Comparison of ENCODE assay signal across 9 mouse cellular contexts in the genomic region with DNA sequence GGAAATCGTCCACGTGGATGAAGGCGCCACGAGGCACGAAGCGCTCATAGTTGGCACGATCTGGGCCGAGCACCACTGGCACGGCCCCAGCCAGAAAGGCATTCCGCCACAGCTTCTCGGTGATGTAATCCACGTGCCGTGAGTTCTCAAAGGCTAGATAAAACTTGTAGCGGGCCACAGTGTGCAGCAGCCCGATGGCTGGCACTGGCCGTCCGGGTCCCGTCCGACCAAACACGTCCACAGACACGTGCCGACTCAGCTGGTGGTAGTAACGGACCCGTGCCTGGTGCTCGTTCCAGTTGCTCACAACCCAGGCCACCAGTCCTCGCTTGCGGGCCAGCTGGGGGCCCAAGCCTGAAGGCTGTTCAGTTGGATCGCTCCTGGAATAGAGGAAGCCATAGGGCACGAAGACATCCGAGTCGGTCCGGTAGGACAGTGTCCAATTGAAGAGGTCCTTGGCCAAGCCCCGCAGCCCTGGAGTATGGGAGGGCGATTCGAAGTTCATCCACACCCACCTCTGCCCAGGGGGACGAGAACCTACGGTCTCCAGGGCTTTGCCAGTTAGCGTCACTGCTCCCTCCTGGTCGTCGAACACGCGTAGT. TPM values are rescaled to one million over a fixed set of nuclear protein-coding genes. Genes with fewer than 3 reads are reported as not detected.
DNase-seq lines count a peak whose midpoint lies in the region; ATAC-seq and TF ChIP-seq lines count a peak whose summit lies in the region.
"Had no signal": no experiment of that assay in that cellular context is flagged by ENCODE, and none has a peak within 500 bp of the region (broad histone marks: within the 10 kb centered on the region; RNA-seq: fewer than 3 reads in every experiment).

No protein-coding gene starts in this region.

- no peak; the same call in 1 of the 2 replicates for ATAC-seq in heart, embryonic 11.5 days (replicated peaks; ENCODE audit: insufficient number of reproducible peaks, low FRiP score, low TSS enrichment)
- ATAC-seq in stomach, embryonic 16.5 days (ENCODE audit: insufficient read depth, low FRiP score), result no peak

- no peak overlapping the region for H3K27ac ChIP-seq in heart, embryonic 11.5 days (ENCODE audit: low read depth, low read length)
- H3K27ac ChIP-seq in stomach, embryonic 16.5 days (ENCODE audit: low read length), result 0 out of 2 replicates have a peak overlapping the region, but pooled peaks have one; percentile 54

- no peak for DNase-seq in heart, postnatal 25 days (ENCODE audit: low spot score)
- peak; percentile 21 for DNase-seq in adrenal gland, postnatal 25 days
- peak; percentile 18 to 25 for DNase-seq in heart, postnatal 14 days
- no peak for DNase-seq in lung, adult 2 months
- no peak for DNase-seq in frontal cortex, postnatal 10 days (ENCODE audit: low spot score in 2 of 2)
- no peak for DNase-seq in layer of hippocampus, postnatal 25 days (ENCODE audit: extremely low spot score in 1 of 2, low spot score in 1 of 2)

- H3K9me3 ChIP-seq in heart, embryonic 11.5 days (replicated peaks; ENCODE audit: control insufficient read depth, low read length), result no peaks in the 10 kb centered on the region
- H3K9me3 ChIP-seq in stomach, embryonic 16.5 days (replicated peaks; ENCODE audit: control insufficient read depth, low read length), result no peaks in the 10 kb centered on the region

- H3K4me3 ChIP-seq in heart, embryonic 11.5 days (ENCODE audit: low read depth, low read length), result peak overlapping the region; percentile 56
- H3K4me3 ChIP-seq in lung, adult 2 months (replicated peaks; ENCODE audit: extremely low read depth, low read depth, low read length), result peak overlapping the region; percentile 63
- H3K4me3 ChIP-seq in stomach, embryonic 16.5 days (replicated peaks; ENCODE audit: low read length), result peak overlapping the region; percentile 62

- H3K27me3 ChIP-seq in heart, embryonic 11.5 days (ENCODE audit: control insufficient read depth, insufficient read depth, low read length), result peaks cover 9% of the 10 kb centered on the region
- H3K27me3 ChIP-seq in stomach, embryonic 16.5 days (ENCODE audit: control insufficient read depth, insufficient read depth, low read length), result no peaks in the 10 kb centered on the region

- H3K4me1 ChIP-seq in heart, embryonic 11.5 days (ENCODE audit: control insufficient read depth, insufficient read depth, low read length), result peaks cover 9% of the 10 kb centered on the region; the same call in 1 of the 2 replicates
- peaks cover 3% of the 10 kb centered on the region; the same call in 1 of the 2 replicates for H3K4me1 ChIP-seq in lung, adult 2 months (ENCODE audit: control insufficient read depth, insufficient read depth, low read length)
- H3K4me1 ChIP-seq in stomach, embryonic 16.5 days (ENCODE audit: control insufficient read depth, insufficient read depth, low read length), result peaks cover 5% of the 10 kb centered on the region

- TF ChIP-seq CTCF in lung, adult 2 months (IDR thresholded peaks at IDR 0.05; ENCODE audit: insufficient read depth, low read length), result no peak

- intact Hi-C loops in heart, postnatal 25 days (cut with DNase I), result loop anchor here (5.0 kb wide), 1 partner anchor 34 kb away; no protein-coding TSS in a partner anchor
- intact Hi-C loops in heart, postnatal 14 days (cut with DNase I), result no loop called here

- peak overlapping the region; percentile 97 for H3K4me2 ChIP-seq in heart, embryonic 11.5 days
- peak overlapping the region; percentile 99 for H3K4me2 ChIP-seq in stomach, embryonic 16.5 days (ENCODE audit: low read depth, low read length)

- peak overlapping the region; percentile 66 for H3K9ac ChIP-seq in heart, embryonic 11.5 days (ENCODE audit: low read depth, low read length)
- H3K9ac ChIP-seq in stomach, embryonic 16.5 days (ENCODE audit: low read length), result peak overlapping the region; percentile 83

- no peak for TF ChIP-seq POLR2A in lung, adult 2 months (IDR thresholded peaks at IDR 0.05; ENCODE audit: borderline replicate concordance, extremely low read depth, low read depth, low read length)

- no peaks in the 10 kb centered on the region for H3K36me3 ChIP-seq in heart, embryonic 11.5 days (ENCODE audit: control insufficient read depth, insufficient read depth, low read length)
- no peaks in the 10 kb centered on the region for H3K36me3 ChIP-seq in stomach, embryonic 16.5 days (ENCODE audit: control insufficient read depth, insufficient read depth, low read length)

- 45% methylated on average over 42 of the region's 42 CpGs for WGBS in heart, embryonic 11.5 days (ENCODE audit: insufficient replicate concordance)
- WGBS in lung, adult 2 months, result 58% methylated on average over 42 of the region's 42 CpGs
- WGBS in stomach, embryonic 16.5 days, result 60% methylated on average over 42 of the region's 42 CpGs

RNA-seq across cellular contexts. Expression of a gene that starts 1.2 kb away (rescaled TPM):
- 1.4 TPM in 2 replicates for polyA plus RNA-seq in heart, embryonic 11.5 days (2014; fragmentation: Nextera tagmentation; extraction: Ambion mirVana)
- total RNA-seq in heart, postnatal 25 days (2021), result under 1 TPM; 0.39 to 0.52 TPM
- 0.95 and 1.3 TPM in 2 replicates for total RNA-seq in adrenal gland, postnatal 25 days (2021)
- under 1 TPM; 0.68 to 0.69 TPM for total RNA-seq in heart, postnatal 14 days (2021)
- polyA plus RNA-seq in lung, adult 2 months (2012; rRNA removed), result 3.5 and 5.3 TPM in 2 replicates
- polyA plus RNA-seq in stomach, embryonic 16.5 days (2015; fragmentation: Nextera tagmentation; extraction: Ambion mirVana), result 6.7 and 6.9 TPM in 2 replicates
- total RNA-seq in layer of hippocampus, postnatal 25 days (2021), result under 1 TPM; 0.14 to 0.20 TPM

RNA-seq across cellular contexts. Expression of a gene that starts 10.5 kb away (rescaled TPM):
- polyA plus RNA-seq in heart, embryonic 11.5 days (2014; fragmentation: Nextera tagmentation; extraction: Ambion mirVana), result not detected in 2 replicates
- total RNA-seq in heart, postnatal 25 days (2021), result under 1 TPM in 1 of 2 experiments, not detected in 1; 0.10 TPM
- 0.12 TPM in 1 of 2 replicates, not detected in the other for total RNA-seq in adrenal gland, postnatal 25 days (2021)
- not detected for total RNA-seq in heart, postnatal 14 days (2021)
- 4.6 and 5.6 TPM in 2 replicates for polyA plus RNA-seq in lung, adult 2 months (2012; rRNA removed)
- polyA plus RNA-seq in stomach, embryonic 16.5 days (2015; fragmentation: Nextera tagmentation; extraction: Ambion mirVana), result 0.07 and 0.15 TPM in 2 replicates
- not detected for total RNA-seq in layer of hippocampus, postnatal 25 days (2021)

RNA-seq across cellular contexts. Expression of a gene that starts 19.8 kb away (rescaled TPM):
- not detected in 2 replicates for polyA plus RNA-seq in heart, embryonic 11.5 days (2014; fragmentation: Nextera tagmentation; extraction: Ambion mirVana)
- total RNA-seq in heart, postnatal 25 days (2021), result not detected
- not detected in 2 replicates for total RNA-seq in adrenal gland, postnatal 25 days (2021)
- not detected for total RNA-seq in heart, postnatal 14 days (2021)
- polyA plus RNA-seq in lung, adult 2 months (2012; rRNA removed), result 0.72 and 1.6 TPM in 2 replicates
- polyA plus RNA-seq in stomach, embryonic 16.5 days (2015; fragmentation: Nextera tagmentation; extraction: Ambion mirVana), result not detected in 2 replicates
- under 1 TPM in 1 of 2 experiments, not detected in 1; 0.42 TPM for total RNA-seq in layer of hippocampus, postnatal 25 days (2021)
- total RNA-seq: left cerebral cortex, postnatal 10 days had no signal

RNA-seq across cellular contexts. Expression of a gene that starts 33.5 kb away (rescaled TPM):
- 18.2 and 22.1 TPM in 2 replicates for polyA plus RNA-seq in heart, embryonic 11.5 days (2014; fragmentation: Nextera tagmentation; extraction: Ambion mirVana)
- total RNA-seq in heart, postnatal 25 days (2021), result 10 to 100 TPM in 1 of 2 experiments, 1 to 10 TPM in 1; 6.7 to 12.8 TPM
- 20.4 and 22.0 TPM in 2 replicates for total RNA-seq in adrenal gland, postnatal 25 days (2021)
- 1 to 10 TPM; 8.1 to 8.9 TPM for total RNA-seq in heart, postnatal 14 days (2021)
- 2.1 and 3.8 TPM in 2 replicates for polyA plus RNA-seq in lung, adult 2 months (2012; rRNA removed)
- polyA plus RNA-seq in stomach, embryonic 16.5 days (2015; fragmentation: Nextera tagmentation; extraction: Ambion mirVana), result 21.9 and 22.5 TPM in 2 replicates
- 10 to 100 TPM in 1 of 2 experiments, 1 to 10 TPM in 1; 9.8 to 10.9 TPM for total RNA-seq in layer of hippocampus, postnatal 25 days (2021)

RNA-seq across cellular contexts. Expression of a gene that starts 33.7 kb away (rescaled TPM):
- polyA plus RNA-seq in heart, embryonic 11.5 days (2014; fragmentation: Nextera tagmentation; extraction: Ambion mirVana), result 28.9 and 34.0 TPM in 2 replicates
- 1 to 10 TPM; 7.5 to 8.1 TPM for total RNA-seq in heart, postnatal 25 days (2021)
- 14.8 and 18.0 TPM in 2 replicates for total RNA-seq in adrenal gland, postnatal 25 days (2021)
- 1 to 10 TPM; 8.0 to 8.1 TPM for total RNA-seq in heart, postnatal 14 days (2021)
- 3.3 and 5.0 TPM in 2 replicates for polyA plus RNA-seq in lung, adult 2 months (2012; rRNA removed)
- 40.5 and 41.0 TPM in 2 replicates for polyA plus RNA-seq in stomach, embryonic 16.5 days (2015; fragmentation: Nextera tagmentation; extraction: Ambion mirVana)
- 10 to 100 TPM; 13.2 to 16.4 TPM for total RNA-seq in layer of hippocampus, postnatal 25 days (2021)

Comparison
In these comparisons a context has a peak if more than half of its experiments do, and no peak if none do; other contexts are left out.
1. DNase-seq: peak in adrenal gland, postnatal 25 days (single experiment) and heart, postnatal 14 days (2 of 2); none in heart, postnatal 25 days (single experiment), lung, adult 2 months (single experiment), frontal cortex, postnatal 10 days (0 of 2) and layer of hippocampus, postnatal 25 days (0 of 2).
2. Peak in every context shown above with its lines, with median percentiles within 50 percentile points of each other: H3K4me3 ChIP-seq.